Mouse (Mus musculus) kidney, embryonic 14.5 days (tissue): ENCODE results near the gene Sftpd. TPM values are rescaled to one million over a fixed set of nuclear protein-coding genes. Genes with fewer than 3 reads are reported as not detected.

Source experiments
- ATAC-seq: fragments of 200-750 bp; cut with Nextera tagmentation; 2 replicates; pipeline ENCODE4 v1.8.0; 2017; ENCODE audit warnings: moderate number of reproducible peaks, mild to moderate bottlenecking, moderate TSS enrichment, moderate library complexity; ENCODE audit not compliant: low FRiP score, low TSS enrichment
- H3K27ac ChIP-seq: fragments of 300-500 bp; sonication (generic); 2 replicates; pipeline ENCODE4 v1.5.1; 2014; ENCODE audit warnings: low read depth, mild to moderate bottlenecking, low read length, moderate library complexity, mixed read lengths
- H3K27me3 ChIP-seq: fragments of 300-500 bp; sonication (generic); 2 replicates; pipeline ENCODE4 v1.6.1; 2014; ENCODE audit warnings: mild to moderate bottlenecking, low read length; ENCODE audit not compliant: control insufficient read depth, insufficient read depth
- H3K36me3 ChIP-seq: fragments of 300-500 bp; sonication (generic); 2 replicates; pipeline ENCODE4 v1.6.1; 2014; ENCODE audit warnings: low read length, mixed read lengths; ENCODE audit not compliant: control insufficient read depth, insufficient read depth
- H3K4me1 ChIP-seq: fragments of 300-500 bp; sonication (generic); 2 replicates; pipeline ENCODE4 v1.6.1; 2014; ENCODE audit warnings: low read length, mixed read lengths; ENCODE audit not compliant: control insufficient read depth, insufficient read depth
- H3K4me2 ChIP-seq: fragments of 300-500 bp; sonication (generic); replicated peaks from 2 replicates; pipeline ENCODE4 v1.6.1; 2014; ENCODE audit warnings: low read depth, mild to moderate bottlenecking, low read length
- H3K4me3 ChIP-seq: fragments of 300-500 bp; sonication (generic); 2 replicates; pipeline ENCODE4 v1.5.1; 2014; ENCODE audit warnings: mild to moderate bottlenecking, low read length
- H3K9ac ChIP-seq: fragments of 300-500 bp; sonication (generic); 2 replicates; pipeline ENCODE4 v1.6.1; 2014; ENCODE audit warnings: low read depth, mild to moderate bottlenecking, low read length, moderate library complexity
- H3K9me3 ChIP-seq: fragments of 300-500 bp; sonication (generic); 2 replicates; pipeline ENCODE4 v1.6.1; 2016; ENCODE audit warnings: low read length; ENCODE audit not compliant: control insufficient read depth
- WGBS: fragments of 180-500 bp; shearing (Covaris S2); extraction: QIAGEN DNeasy Blood & Tissue Kit; methylation state at CpG from one replicate; pipeline ENCODE4 v1.1.7; 2014; 5-methylcytosine and 5-hydroxymethylcytosine counted together
- polyA plus RNA-seq: library from polyadenylated mRNA; unstranded; fragments of >200 nt; fragmentation: Nextera tagmentation; extraction: Ambion mirVana; gene quantifications from 2 replicates; pipeline ENCODE4 v1.2.1, GENCODE M21; 2014

Sftpd gene
- polyA plus RNA-seq, 1 experiment from 2014 or later, result not detected

DNA sequence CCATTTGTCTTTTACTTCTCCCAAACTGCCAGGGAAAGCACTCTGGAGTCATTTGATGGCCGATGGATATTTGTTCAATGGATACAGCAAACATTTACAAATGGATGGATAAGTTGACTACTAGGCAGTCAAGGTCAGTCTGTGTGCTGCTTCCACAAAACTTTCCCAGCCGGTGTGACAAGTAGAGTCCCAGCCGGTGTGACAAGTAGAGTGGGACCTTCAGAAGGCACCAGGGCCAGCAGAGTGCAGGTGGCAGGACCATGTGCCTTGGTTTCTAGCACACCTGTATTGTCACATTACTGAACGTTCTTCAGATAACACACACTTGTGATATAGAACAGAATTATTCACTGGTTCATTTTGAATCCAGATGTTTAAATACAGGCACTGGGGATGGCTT lies 24.9 kb downstream of the Sftpd start:
- Histone ChIP-seq H3K36me3 (no peaks in the 10 kb centered on the region), H3K4me2 (no peak overlapping the region), H3K9ac (no peak overlapping the region), H3K4me3 (no peak overlapping the region), H3K4me1 (no peaks in the 10 kb centered on the region), H3K27ac (no peak overlapping the region), H3K9me3 (no peaks in the 10 kb centered on the region), H3K27me3 (no peaks in the 10 kb centered on the region)
- no peak for ATAC-seq
- WGBS, result 92% methylated on average over 4 of the region's 4 CpGs

DNA sequence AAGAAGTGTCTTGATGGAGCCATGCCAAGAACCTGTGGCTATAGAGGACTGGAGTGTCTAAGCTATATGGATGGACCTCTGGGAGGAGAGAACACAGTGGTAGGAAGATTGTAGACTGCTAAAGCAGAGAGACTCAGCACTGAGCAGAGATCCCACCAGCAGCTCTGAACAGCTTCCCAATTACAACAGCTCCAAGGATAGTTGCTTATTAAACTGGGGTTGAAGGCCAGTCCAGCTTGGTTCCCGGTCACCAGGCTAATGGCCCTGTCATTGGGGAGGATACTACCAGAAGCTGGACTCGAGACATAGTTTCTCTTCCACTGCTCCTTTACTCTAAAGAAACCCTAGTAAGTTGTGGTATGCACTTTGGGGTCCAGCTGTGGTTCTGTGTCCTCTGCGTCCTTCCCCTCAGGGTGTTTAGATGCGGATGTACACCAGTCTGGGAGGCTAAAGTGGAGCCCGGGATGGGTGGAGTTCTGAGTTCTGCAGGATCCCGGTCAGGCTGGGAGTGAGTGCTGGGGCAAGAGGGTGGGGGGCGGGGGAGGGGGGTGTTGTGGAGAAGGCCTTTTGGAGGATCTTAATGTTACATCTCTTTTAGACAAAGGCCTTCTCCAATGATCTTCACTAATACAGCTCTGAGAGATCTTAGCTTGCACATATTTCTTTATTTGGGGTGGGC lies 33.6 kb downstream of the Sftpd start, which contains the start of gene Mbl1:
Gene Mbl1, plus strand, starts transcription at position 239 of the 679 bp plus-strand sequence.
- Histone ChIP-seq H3K4me2 (no peak within 1 kb of the TSS), H3K36me3 (no peaks in the 10 kb centered on the region), H3K27me3 (no peaks in the 10 kb centered on the region), H3K27ac (no peak within 1 kb of the TSS), H3K9me3 (no peaks in the 10 kb centered on the region), H3K9ac (no peak within 1 kb of the TSS), H3K4me1 (no peaks in the 10 kb centered on the region), H3K4me3 (no peak within 1 kb of the TSS)
- 85% methylated on average over 7 of the region's 7 CpGs for WGBS
- ATAC-seq, result no peak

DNA sequence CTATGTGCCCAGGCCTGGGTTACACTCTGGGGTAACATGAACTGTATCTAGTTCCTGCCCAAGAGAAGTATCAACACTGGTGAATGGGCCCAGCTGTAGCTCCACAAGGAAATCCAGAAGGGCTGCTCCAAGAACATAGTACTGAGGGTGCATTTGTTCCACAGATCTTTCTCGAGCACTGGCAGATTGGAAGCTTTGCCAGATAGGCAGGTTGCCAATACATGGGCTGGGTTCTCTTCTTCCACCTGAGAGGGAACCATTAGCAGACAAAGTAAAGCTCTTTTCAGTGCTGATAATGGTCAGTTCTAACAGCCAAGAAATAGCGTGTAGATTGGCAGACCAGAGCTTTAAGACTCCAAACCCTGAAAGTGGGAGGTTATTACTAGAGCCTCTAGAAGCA lies 37.6 kb downstream of the Sftpd start:
- ATAC-seq, result no peak

DNA sequence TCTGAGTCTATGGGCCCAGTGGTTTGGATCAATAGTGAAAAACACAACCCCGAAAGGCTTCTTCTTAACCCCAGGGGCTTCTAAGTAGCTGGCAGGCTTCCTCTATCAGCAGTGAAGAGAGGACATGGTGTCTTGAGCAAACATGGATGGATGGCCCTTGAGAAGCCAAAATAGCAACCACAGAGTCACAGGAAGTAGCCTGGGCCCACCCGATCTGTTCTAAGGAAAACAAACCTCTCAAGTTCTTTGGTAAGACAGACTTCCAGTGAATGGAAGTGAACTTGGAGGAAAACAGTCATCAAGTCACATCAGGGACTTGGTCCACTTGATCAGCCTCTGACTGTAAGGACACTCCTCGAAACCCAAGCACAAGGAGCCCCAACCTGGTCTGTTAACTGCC lies 38.0 kb downstream of the Sftpd start:
- Histone ChIP-seq H3K27ac (no peak overlapping the region), H3K4me1 (no peaks in the 10 kb centered on the region), H3K4me2 (no peak overlapping the region), H3K9ac (no peak overlapping the region), H3K27me3 (no peaks in the 10 kb centered on the region), H3K36me3 (no peaks in the 10 kb centered on the region), H3K9me3 (no peaks in the 10 kb centered on the region), H3K4me3 (no peak overlapping the region)
- no peak for ATAC-seq
- 80% methylated on average over 3 of the region's 3 CpGs for WGBS

More for the DNA sequence above, 37.6 kb downstream of the Sftpd start:
- H3K9me3 ChIP-seq, result no peaks in the 10 kb centered on the region
- no peak overlapping the region for H3K4me3 ChIP-seq
- H3K4me2 ChIP-seq, result no peak overlapping the region
- H3K4me1 ChIP-seq, result no peaks in the 10 kb centered on the region
- whole genome bisulfite sequencing, result 90% methylated on average over 2 of the region's 2 CpGs
- H3K9ac ChIP-seq, result no peak overlapping the region
- H3K27me3 ChIP-seq, result no peaks in the 10 kb centered on the region
- H3K36me3 ChIP-seq, result no peaks in the 10 kb centered on the region
- no peak overlapping the region for H3K27ac ChIP-seq

DNA sequence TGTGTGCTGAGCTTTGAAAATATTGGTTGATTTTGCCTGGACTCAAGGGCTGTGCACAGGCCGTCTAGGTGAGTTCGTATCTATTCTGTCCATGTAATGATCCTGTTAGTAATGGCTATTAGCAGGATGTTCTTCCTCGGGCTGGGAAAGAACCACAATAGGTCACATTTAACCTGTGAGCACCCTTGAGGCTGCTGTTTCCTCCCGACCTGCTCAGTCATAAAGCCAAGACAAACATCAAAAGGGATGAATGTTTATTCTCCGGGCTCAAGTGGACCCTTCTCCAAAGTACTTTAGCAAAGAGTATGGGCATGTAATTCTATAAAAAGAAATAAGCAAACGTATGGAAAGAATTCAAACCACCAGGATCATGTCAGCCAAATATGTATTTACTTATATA lies 38.9 kb downstream of the Sftpd start:
- ATAC-seq, result no peak
- Histone ChIP-seq H3K4me2 (no peak overlapping the region), H3K4me1 (no peaks in the 10 kb centered on the region), H3K27me3 (no peaks in the 10 kb centered on the region), H3K4me3 (no peak overlapping the region), H3K9ac (no peak overlapping the region), H3K9me3 (no peaks in the 10 kb centered on the region), H3K27ac (no peak overlapping the region), H3K36me3 (no peaks in the 10 kb centered on the region)
- 52% methylated on average over 6 of the region's 6 CpGs for WGBS

DNA sequence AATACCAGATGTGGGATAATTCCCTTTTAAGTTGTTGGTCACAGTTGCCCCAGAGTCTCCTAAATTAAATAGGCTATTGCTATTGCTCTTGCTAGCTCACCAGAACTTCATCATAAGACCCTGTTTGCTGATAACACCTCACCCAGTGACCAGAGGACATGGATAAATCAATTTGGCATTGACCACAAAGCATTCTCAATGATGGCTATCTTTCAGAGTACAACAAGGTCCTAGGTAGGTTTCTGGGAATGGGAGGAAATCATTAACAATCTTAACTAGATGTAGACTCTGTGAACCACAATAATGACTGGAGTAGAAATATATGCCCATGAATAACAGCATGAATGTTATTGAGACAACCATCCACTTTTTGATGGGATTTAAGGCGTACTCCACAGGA lies 44.3 kb downstream of the Sftpd start:
- WGBS, result 82% methylated on average over 1 of the region's 1 CpGs
- no peak for ATAC-seq
- no peaks in the 10 kb centered on the region for H3K36me3 ChIP-seq
- H3K9me3 ChIP-seq, result no peaks in the 10 kb centered on the region
- H3K27ac ChIP-seq, result no peak overlapping the region
- no peaks in the 10 kb centered on the region for H3K27me3 ChIP-seq
- no peaks in the 10 kb centered on the region for H3K4me1 ChIP-seq
- H3K9ac ChIP-seq, result no peak overlapping the region
- no peak overlapping the region for H3K4me3 ChIP-seq
- H3K4me2 ChIP-seq, result no peak overlapping the region

DNA sequence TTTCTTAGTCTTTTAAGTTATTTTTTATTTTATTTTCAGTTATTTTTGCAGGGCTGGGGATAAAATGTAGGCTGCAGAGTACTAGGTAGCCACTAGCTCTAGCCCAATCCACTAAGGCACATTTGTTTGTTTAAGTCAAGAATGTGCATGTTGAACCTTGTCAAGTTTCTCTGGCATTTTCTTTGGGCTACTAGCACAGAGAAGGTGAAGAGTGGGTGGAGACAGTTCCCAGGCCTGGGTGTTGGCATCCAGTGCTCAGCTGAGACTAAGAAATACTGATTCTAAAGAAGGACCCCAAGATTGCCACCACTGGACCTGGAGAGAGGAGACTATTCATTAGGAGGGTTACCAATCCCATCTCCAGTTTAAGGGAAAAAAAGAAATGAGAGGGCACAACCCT lies 47.9 kb downstream of the Sftpd start:
- H3K4me1 ChIP-seq, result no peaks in the 10 kb centered on the region
- H3K27ac ChIP-seq, result no peak overlapping the region

DNA sequence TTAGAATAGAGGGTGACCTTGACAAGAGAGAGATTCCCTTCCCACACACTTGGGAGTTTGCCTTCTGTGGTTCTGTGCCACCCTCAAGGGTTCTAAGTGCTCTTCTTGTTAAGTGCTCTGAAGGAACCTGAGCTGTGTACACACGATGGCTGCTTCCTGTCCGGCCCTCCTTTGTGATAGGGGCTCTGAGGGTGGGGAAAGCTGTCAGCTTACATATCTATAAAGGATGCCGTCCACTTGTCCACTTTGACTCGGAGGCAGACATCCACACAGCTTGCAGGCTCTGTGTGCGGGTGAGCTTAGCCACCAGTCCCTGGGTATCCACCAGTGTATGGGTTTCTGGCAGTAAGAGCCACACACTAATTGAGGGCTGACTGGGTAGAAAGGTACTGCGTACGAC lies 53.4 kb downstream of the Sftpd start, which contains the start of gene Sftpa1:
Gene Sftpa1, plus strand, starts transcription at position 243 of the 400 bp plus-strand sequence.
- H3K4me3 ChIP-seq, result no peak within 1 kb of the TSS
- no peaks in the 10 kb centered on the region for H3K36me3 ChIP-seq
- no peaks in the 10 kb centered on the region for H3K9me3 ChIP-seq
- no peak within 1 kb of the TSS for H3K27ac ChIP-seq
- no peak within 1 kb of the TSS for H3K9ac ChIP-seq
- no peak for ATAC-seq
- no peak within 1 kb of the TSS for H3K4me2 ChIP-seq
- no peaks in the 10 kb centered on the region for H3K4me1 ChIP-seq
- no peaks in the 10 kb centered on the region for H3K27me3 ChIP-seq
- 84% methylated on average over 7 of the region's 7 CpGs for WGBS

More for the DNA sequence above, 47.9 kb downstream of the Sftpd start:
- Histone ChIP-seq H3K36me3 (no peaks in the 10 kb centered on the region), H3K9ac (no peak overlapping the region), H3K27me3 (no peaks in the 10 kb centered on the region), H3K9me3 (no peaks in the 10 kb centered on the region), H3K4me2 (no peak overlapping the region), H3K4me3 (no peak overlapping the region)
- ATAC-seq, result no peak

DNA sequence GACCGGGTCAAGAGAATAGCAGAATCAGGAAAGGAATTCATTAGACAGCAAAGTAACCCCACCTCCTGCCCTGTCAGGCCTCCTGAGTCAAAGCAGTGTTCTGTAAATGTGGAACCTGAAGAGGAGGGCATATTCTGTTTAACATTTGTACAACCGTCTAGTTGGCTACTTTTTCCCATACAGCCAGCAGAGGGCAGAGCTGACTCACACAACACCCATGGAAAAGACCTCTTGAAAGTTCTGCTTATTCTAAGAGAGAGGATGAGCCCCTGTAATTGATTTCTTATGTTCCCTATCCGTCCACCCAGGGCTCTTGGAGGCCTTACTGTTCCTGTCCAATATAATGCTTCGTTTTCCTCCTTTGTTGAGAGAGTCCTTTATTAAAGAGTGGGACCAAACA lies 57.0 kb downstream of the Sftpd start:
- H3K36me3 ChIP-seq, result no peaks in the 10 kb centered on the region
- no peak overlapping the region for H3K27ac ChIP-seq
- ATAC-seq, result peak; percentile 66; the same call in 1 of the 2 replicates
- no peak overlapping the region for H3K4me3 ChIP-seq
- no peaks in the 10 kb centered on the region for H3K4me1 ChIP-seq
- WGBS, result 25% methylated on average over 4 of the region's 4 CpGs
- no peak overlapping the region for H3K9ac ChIP-seq
- no peaks in the 10 kb centered on the region for H3K27me3 ChIP-seq
- no peak overlapping the region for H3K4me2 ChIP-seq
- H3K9me3 ChIP-seq, result no peaks in the 10 kb centered on the region
